Mouse (Mus musculus) mouse embryonic stem cell (cell line): Measurements from ENCODE around the gene Hbb-bh2.
"Not testable (repeated sequence)": the region's sequence is repeated elsewhere in the genome, so short reads cannot be mapped to it uniquely, and the experiment has no call there.

Experiments used
- in situ Hi-C, 2 experiments: fragments of 300-500 bp; cut with MboI; formaldehyde crosslinking; loops; 1 replicate in 1 of 2; 3 replicates in 1 of 2; pipeline ENCODE4 v1.14.3; 2019 to 2020; ENCODE audit warnings: low sequenced_read_pairs in 2 of 2, low pct_unique_long_range_greater_than_20kb in 1 of 2, mixed read lengths in 1 of 2; ENCODE audit not compliant: unreplicated experiment in 1 of 2

Gene Hbb-bh2

DNA sequence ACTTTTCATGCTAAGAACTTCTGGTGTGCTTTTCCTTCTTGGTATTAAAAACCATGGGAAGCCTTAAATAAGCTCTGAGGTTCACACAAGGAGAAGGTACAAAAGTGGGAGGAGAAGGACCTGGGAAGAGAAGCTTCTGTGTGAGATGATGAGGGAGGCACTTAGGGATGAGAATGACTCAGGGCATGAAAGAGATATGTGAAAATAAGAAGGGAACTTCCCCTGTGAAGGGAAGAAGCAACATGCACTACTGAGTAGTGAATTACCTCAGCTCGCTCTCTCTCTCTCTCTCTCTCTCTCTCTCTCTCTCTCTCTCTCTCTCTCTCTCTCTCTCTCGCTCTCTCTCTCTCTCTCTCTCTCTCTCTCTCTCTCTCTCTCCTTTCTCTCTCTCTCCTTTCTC is 25.2 kb downstream of the Hbb-bh2 start:
- in situ Hi-C loops = not testable (repeated sequence)

GRCm38 (mm10) chr7:103813766-103814165 is 26.6 kb downstream of the Hbb-bh2 start, which contains the start of gene Hbb-bt:
Gene Hbb-bt, minus strand, starts transcription at chr7:103813996.
- in situ Hi-C loops = no loop called here

DNA sequence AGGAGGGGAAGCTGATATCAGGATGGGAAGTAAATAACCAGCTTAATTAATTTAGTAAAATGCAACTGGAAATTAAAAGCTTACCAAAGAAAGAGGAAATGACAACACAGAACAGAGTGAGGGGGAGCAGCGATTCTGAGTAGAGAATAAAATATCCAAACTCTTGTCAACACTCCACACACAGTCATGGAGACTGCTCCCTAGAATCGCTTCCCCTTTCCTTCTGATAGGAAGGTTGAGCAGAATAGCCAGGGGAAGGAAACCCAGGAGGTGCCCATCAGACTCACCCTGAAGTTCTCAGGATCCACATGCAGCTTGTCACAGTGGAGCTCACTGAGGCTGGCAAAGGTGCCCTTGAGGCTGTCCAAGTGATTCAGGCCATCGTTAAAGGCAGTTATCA is 27.2 kb downstream of the Hbb-bh2 start:
- in situ Hi-C loops = not testable (repeated sequence)

- in situ Hi-C loops = no loop called here
Measured at GRCm38 (mm10) chr7:103812174-103812573, 28.1 kb downstream of the Hbb-bh2 start.

GRCm38 (mm10) chr7:103811223-103811845 is 29.0 kb downstream of the Hbb-bh2 start:
- in situ Hi-C loops = no loop called here

DNA sequence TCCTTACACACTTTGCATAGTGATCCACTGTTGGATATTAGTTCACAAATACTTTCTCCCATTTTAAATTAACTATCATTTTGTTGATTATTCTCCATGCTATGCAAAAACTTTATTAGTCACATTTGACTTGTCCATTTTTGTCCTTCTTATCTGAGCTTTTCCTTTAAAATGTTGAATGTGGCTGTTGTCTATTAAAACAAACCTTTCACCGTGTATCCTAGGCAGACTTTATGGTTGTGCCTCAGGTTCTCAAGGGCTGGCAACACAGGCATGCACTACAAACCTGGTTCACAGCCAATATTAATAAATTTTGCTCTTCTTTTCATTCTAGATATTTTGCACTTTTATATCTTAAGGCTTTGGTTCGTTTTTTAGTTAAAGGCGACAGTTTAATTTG is 29.6 kb downstream of the Hbb-bh2 start:
- in situ Hi-C loops = no loop called here

GRCm38 (mm10) chr7:103810296-103810695 is 30.0 kb downstream of the Hbb-bh2 start:
- in situ Hi-C loops = no loop called here

DNA sequence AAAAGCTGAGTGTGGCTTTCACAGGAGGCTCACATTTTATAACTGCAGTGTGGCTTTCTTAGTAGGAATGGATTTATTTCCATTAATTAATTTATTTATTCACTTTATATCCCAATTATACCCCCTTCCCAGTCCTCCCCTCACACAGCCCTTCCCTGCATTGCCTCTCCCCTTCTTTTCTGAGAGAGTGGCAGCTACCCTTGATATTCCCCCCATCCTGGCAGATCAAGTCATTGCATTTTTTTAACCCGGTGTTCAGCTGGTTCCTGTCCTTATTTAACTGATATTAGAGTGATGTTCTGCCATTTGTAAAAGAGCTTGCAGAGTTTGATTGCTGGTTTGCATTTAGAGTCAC is 30.5 kb downstream of the Hbb-bh2 start:
- in situ Hi-C loops = no loop called here

- in situ Hi-C loops = no loop called here
Measured at GRCm38 (mm10) chr7:103808971-103809800, 31.1 kb downstream of the Hbb-bh2 start.

GRCm38 (mm10) chr7:103808120-103808519 is 32.2 kb downstream of the Hbb-bh2 start:
- in situ Hi-C loops = not testable (repeated sequence)

- in situ Hi-C loops = no loop called here
Measured at GRCm38 (mm10) chr7:103806856-103807255, 33.5 kb downstream of the Hbb-bh2 start.

- in situ Hi-C loops = no loop called here
Measured at GRCm38 (mm10) chr7:103792669-103793388, 47.5 kb downstream of the Hbb-bh2 start.

GRCm38 (mm10) chr7:103791721-103792120 is 48.6 kb downstream of the Hbb-bh2 start, which contains the start of gene Olfr67:
Gene Olfr67, minus strand, starts transcription at chr7:103791821.
- in situ Hi-C loops = no loop called here
